Mouse (Mus musculus) hindbrain, embryonic 14.5 days (tissue): Measurements from ENCODE around the gene Wdfy3. TPM values are rescaled to one million over a fixed set of nuclear protein-coding genes. Genes with fewer than 3 reads are reported as not detected.
"Not testable (repeated sequence)": the region's sequence is repeated elsewhere in the genome, so short reads cannot be mapped to it uniquely, and the experiment has no call there.

Source experiments
- ATAC-seq: fragments of 200-750 bp; cut with Nextera tagmentation; 2 replicates; pipeline ENCODE4 v1.8.0; 2017; ENCODE audit warnings: moderate number of reproducible peaks, mild to moderate bottlenecking, moderate TSS enrichment, moderate library complexity; ENCODE audit not compliant: low FRiP score
- DNase-seq: peaks from one replicate; pipeline ENCODE4 v3.0.0-alpha.2; 2015; ENCODE audit warnings: low spot score
- H3K27ac ChIP-seq: fragments of 300-500 bp; sonication (generic); 2 replicates; pipeline ENCODE4 v1.5.1; 2014; ENCODE audit warnings: mild to moderate bottlenecking, moderate library complexity
- H3K27me3 ChIP-seq: fragments of 300-500 bp; sonication (generic); 2 replicates; pipeline ENCODE4 v1.6.1; 2014; ENCODE audit warnings: mild to moderate bottlenecking, low read length, mixed read lengths; ENCODE audit not compliant: control insufficient read depth, insufficient read depth
- H3K36me3 ChIP-seq: fragments of 300-500 bp; sonication (generic); replicated peaks from 2 replicates; pipeline ENCODE4 v1.6.1; 2014; ENCODE audit not compliant: control insufficient read depth, insufficient read depth
- H3K4me1 ChIP-seq: fragments of 300-500 bp; sonication (generic); replicated peaks from 2 replicates; pipeline ENCODE4 v1.6.1; 2014; ENCODE audit warnings: antibody characterized with exemption, low read length, mixed read lengths; ENCODE audit not compliant: control insufficient read depth, insufficient read depth
- H3K4me2 ChIP-seq: fragments of 300-500 bp; sonication (generic); replicated peaks from 2 replicates; pipeline ENCODE4 v1.6.1; 2014; ENCODE audit warnings: mild to moderate bottlenecking, moderate library complexity
- H3K4me3 ChIP-seq: fragments of 300-500 bp; sonication (generic); replicated peaks from 2 replicates; pipeline ENCODE4 v1.5.1; 2014; ENCODE audit warnings: mild to moderate bottlenecking, low read length
- H3K9ac ChIP-seq: fragments of 300-500 bp; sonication (generic); 2 replicates; pipeline ENCODE4 v1.6.1; 2014
- H3K9me3 ChIP-seq: fragments of 300-500 bp; sonication (generic); 2 replicates; pipeline ENCODE4 v1.6.1; 2016; ENCODE audit warnings: low read length; ENCODE audit not compliant: control insufficient read depth
- WGBS: fragments of 180-500 bp; shearing (Covaris S2); extraction: QIAGEN DNeasy Blood & Tissue Kit; methylation state at CpG from one replicate; pipeline ENCODE4 v1.1.7; 2014; 5-methylcytosine and 5-hydroxymethylcytosine counted together
- polyA plus RNA-seq: library from polyadenylated mRNA; unstranded; fragments of >200 nt; fragmentation: Nextera tagmentation; extraction: Ambion mirVana; gene quantifications from 2 replicates; pipeline ENCODE4 v1.2.1, GENCODE M21; 2014

Gene Wdfy3
- polyA plus RNA-seq, 1 experiment from 2014 or later: 36.2 TPM

DNA sequence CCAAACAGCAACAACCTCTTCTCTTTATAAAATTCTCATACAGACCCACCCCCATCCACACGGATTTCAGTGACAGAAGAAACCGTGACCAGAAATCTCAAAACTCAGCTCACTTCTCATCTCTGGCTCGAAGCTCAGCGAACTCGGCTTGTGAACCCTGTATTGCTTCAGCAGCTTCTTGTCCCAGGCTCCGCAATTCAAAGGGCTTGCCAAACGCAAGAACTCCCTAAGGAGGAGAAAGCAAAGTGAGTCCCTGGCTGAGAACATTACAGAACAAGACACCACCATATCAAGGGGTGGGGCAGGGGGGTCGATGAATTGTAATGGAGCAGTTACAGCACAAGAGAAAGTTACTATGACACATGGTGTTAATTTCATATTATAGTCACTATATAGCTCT lies 143.4 kb downstream of the Wdfy3 start:
- Histone ChIP-seq H3K4me2 (no peak overlapping the region), H3K4me1 (no peaks in the 10 kb centered on the region), H3K9me3 (no peaks in the 10 kb centered on the region), H3K27ac (no peak overlapping the region), H3K9ac (no peak overlapping the region), H3K4me3 (no peak overlapping the region), H3K36me3 (peaks cover 97% of the 10 kb centered on the region), H3K27me3 (no peaks in the 10 kb centered on the region)
- ATAC-seq (no peak), DNase-seq (no peak)
- WGBS: 92% methylated on average over 8 of the region's 8 CpGs

DNA sequence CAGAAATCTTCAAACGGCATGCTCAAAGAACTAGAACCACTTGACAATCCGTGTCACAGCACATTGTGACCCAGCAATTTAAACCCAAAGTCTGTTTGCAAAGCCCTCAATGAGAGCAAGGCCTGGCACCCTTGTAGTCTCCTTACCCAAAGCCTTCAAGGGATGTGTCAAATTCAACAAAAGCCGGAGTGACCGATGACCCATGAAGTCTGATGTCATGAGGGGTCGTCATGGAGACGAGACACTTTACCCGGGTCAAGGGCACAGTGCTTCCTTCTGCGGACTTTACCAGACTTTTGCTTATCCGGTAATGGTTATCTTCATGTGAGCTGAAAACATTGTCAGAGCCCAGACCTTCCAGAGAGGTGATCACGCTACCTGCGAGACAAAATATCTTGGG lies 146.0 kb downstream of the Wdfy3 start:
- DNase-seq (no peak), ATAC-seq (no peak)
- Histone ChIP-seq H3K36me3 (peaks cover 99% of the 10 kb centered on the region), H3K27ac (no peak overlapping the region), H3K27me3 (no peaks in the 10 kb centered on the region), H3K4me2 (no peak overlapping the region), H3K9ac (no peak overlapping the region), H3K9me3 (no peaks in the 10 kb centered on the region), H3K4me1 (no peaks in the 10 kb centered on the region), H3K4me3 (no peak overlapping the region)
- 39% methylated on average over 11 of the region's 11 CpGs for WGBS

- Histone ChIP-seq H3K9ac (no peak overlapping the region), H3K27ac (no peak overlapping the region), H3K4me2 (no peak overlapping the region), H3K4me3 (no peak overlapping the region), H3K9me3 (no peaks in the 10 kb centered on the region), H3K27me3 (no peaks in the 10 kb centered on the region), H3K36me3 (peaks cover 96% of the 10 kb centered on the region), H3K4me1 (no peaks in the 10 kb centered on the region)
- ATAC-seq (no peak), DNase-seq (no peak)
- 95% methylated on average over 5 of the region's 5 CpGs for WGBS
These were observed 150.2 kb downstream of the Wdfy3 start for GRCm38 (mm10) chr5:101919559-101919958.

DNA sequence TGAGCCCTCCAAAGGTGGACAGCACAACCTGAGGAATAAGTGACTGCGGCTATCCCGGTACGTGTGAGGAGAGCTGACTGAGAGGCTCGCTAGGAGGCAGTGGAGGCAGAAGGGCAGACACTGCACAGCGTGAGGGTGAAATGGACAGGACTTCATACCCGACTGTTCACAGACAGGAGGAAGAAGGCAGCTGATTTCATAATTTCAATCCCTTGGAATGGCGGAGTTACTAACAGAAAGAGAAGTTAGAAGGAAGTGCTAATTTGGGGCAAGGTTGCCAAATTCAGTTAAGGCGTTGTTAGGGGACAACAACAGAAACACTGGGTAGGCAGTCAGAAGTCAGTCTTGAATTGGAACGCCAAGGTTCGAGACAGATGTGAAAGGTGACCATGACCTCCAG lies 160.3 kb downstream of the Wdfy3 start:
- no peak overlapping the region for H3K4me2 ChIP-seq
- ATAC-seq (no peak), DNase-seq (no peak)
- H3K9ac ChIP-seq: no peak overlapping the region
- no peaks in the 10 kb centered on the region for H3K9me3 ChIP-seq
- H3K4me1 ChIP-seq: no peaks in the 10 kb centered on the region
- no peak overlapping the region for H3K4me3 ChIP-seq
- no peaks in the 10 kb centered on the region for H3K27me3 ChIP-seq
- WGBS: 96% methylated on average over 10 of the region's 10 CpGs
- H3K36me3 ChIP-seq: peaks cover 94% of the 10 kb centered on the region
- H3K27ac ChIP-seq: no peak overlapping the region

DNA sequence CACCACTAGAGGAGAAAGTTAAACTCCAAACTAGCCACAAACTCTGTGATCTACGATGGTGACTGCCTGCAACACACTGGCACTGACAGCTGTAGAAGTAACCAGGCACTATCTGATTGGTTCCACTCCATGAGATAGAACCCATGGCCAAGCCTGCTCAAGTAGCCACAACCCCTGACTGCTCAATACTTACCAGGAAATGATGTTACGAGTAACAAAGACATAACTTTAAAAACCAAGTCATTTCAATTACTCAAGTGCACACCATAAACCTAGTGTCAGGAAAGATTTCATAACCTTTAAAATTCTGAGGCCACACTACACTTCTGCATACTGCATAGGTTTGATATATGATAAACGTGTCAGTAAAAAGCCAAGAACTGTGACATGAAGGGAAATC lies 164.1 kb downstream of the Wdfy3 start:
- Histone ChIP-seq H3K27ac (no peak overlapping the region), H3K9me3 (no peaks in the 10 kb centered on the region), H3K9ac (no peak overlapping the region), H3K4me2 (no peak overlapping the region), H3K36me3 (peaks cover 94% of the 10 kb centered on the region), H3K27me3 (no peaks in the 10 kb centered on the region), H3K4me1 (no peaks in the 10 kb centered on the region), H3K4me3 (no peak overlapping the region)
- 97% methylated on average over 3 of the region's 3 CpGs for WGBS
- DNase-seq: no peak
- ATAC-seq: no peak

GRCm38 (mm10) chr5:101904841-101905240 lies 164.9 kb downstream of the Wdfy3 start:
- not testable (repeated sequence) for H3K4me2 ChIP-seq, H3K4me1 ChIP-seq, H3K27me3 ChIP-seq, H3K9ac ChIP-seq, H3K4me3 ChIP-seq, H3K27ac ChIP-seq, ATAC-seq, H3K9me3 ChIP-seq, DNase-seq
- WGBS: 84% methylated on average over 4 of the region's 4 CpGs
- peaks cover 94% of the 10 kb centered on the region for H3K36me3 ChIP-seq

DNA sequence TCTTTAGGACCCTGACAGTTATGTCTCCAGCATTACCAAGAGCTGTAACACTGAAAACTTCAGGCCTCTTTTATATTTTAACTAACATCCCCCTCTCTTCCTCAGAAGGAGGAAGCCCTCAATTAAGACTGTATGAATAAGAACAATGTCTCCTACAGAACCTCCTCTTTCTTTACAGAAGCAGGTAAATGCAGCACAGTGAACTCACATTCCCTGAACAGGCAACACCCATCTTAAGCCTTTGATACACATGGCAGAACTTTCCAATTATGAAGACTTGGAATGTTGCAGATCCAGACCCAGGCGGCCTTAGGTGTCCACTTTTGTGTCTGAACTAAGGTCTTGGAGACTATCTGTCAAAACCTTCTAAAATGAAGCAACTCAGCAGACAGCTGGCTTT lies 167.0 kb downstream of the Wdfy3 start:
- 98% methylated on average over 1 of the region's 1 CpGs for WGBS
- Histone ChIP-seq H3K4me1 (no peaks in the 10 kb centered on the region), H3K27ac (no peak overlapping the region), H3K4me3 (no peak overlapping the region), H3K9ac (no peak overlapping the region), H3K36me3 (peaks cover 93% of the 10 kb centered on the region), H3K4me2 (no peak overlapping the region), H3K9me3 (no peaks in the 10 kb centered on the region), H3K27me3 (no peaks in the 10 kb centered on the region)
- DNase-seq (no peak), ATAC-seq (no peak)

DNA sequence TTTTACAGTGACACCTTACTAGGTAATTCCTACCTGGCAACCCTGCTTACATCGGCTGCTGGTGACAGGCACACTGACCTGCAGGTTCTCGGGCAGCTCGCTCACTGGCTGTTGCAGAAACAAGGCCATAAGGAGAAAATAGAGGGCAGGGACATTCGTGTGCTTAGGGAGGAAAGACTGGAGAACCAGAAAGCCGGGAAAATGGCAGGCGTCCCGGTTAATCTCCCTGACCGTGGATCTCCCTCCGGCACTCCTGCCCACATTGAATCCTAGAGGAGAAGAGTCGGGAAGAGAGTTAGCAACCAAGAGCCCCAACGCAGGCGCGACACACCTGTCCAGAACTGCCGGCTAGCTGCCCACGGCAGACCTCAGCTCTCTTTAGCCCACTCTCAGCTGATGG lies 169.7 kb downstream of the Wdfy3 start:
- WGBS: 96% methylated on average over 15 of the region's 15 CpGs
- Histone ChIP-seq H3K36me3 (peaks cover 95% of the 10 kb centered on the region), H3K4me3 (no peak overlapping the region), H3K4me1 (no peaks in the 10 kb centered on the region), H3K27me3 (no peaks in the 10 kb centered on the region), H3K4me2 (no peak overlapping the region), H3K27ac (no peak overlapping the region), H3K9ac (no peak overlapping the region), H3K9me3 (no peaks in the 10 kb centered on the region)
- DNase-seq: no peak
- ATAC-seq: no peak

DNA sequence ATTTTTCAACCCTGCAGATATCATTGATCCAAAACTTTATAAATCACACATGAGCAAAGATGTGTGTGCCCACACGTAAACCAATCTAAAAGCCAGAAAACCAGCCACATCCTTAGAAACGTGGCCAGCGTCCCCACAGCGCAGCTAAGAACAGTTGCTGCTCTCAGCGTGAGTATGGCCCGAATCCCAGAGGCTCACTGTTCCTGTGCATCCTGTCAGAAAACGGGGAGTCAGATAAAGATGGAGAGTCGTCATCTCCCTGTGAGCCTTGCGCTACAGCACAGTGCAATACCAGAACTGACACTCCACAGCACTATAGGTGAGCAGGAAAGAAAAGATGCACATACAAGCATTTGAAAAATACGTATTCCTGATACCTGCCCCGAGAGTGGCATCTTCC lies 172.9 kb downstream of the Wdfy3 start:
- peaks cover 95% of the 10 kb centered on the region for H3K36me3 ChIP-seq

More for the DNA sequence above, 172.9 kb downstream of the Wdfy3 start:
- Histone ChIP-seq H3K9ac (no peak overlapping the region), H3K27ac (no peak overlapping the region), H3K27me3 (no peaks in the 10 kb centered on the region), H3K4me3 (no peak overlapping the region), H3K4me1 (no peaks in the 10 kb centered on the region), H3K9me3 (no peaks in the 10 kb centered on the region), H3K4me2 (no peak overlapping the region)
- DNase-seq (no peak), ATAC-seq (no peak)
- WGBS: 93% methylated on average over 11 of the region's 11 CpGs
